Mouse (Mus musculus): ENCODE data around the gene Ginm1.

GRCm38 (mm10) chr10:7832171-7832676, 39.6 kb upstream of the Ginm1 start, which contains the start of gene Zc3h12d:
- TF ChIP-seq CTCF (IDR thresholded peaks at IDR 0.05; ENCODE audit: low read depth, low read length), result no peak
- TF ChIP-seq POLR2A (IDR thresholded peaks at IDR 0.05; ENCODE audit: borderline replicate concordance, low read depth, low read length), result no peak

Measured in bone marrow macrophage, adult 2 months (primary cell).